Mouse (Mus musculus) myocyte (in vitro differentiated cells): Measurements from ENCODE around the gene Peli2. TPM values are rescaled to one million over a fixed set of nuclear protein-coding genes. Genes with fewer than 3 reads are reported as not detected.
"Not testable (repeated sequence)": the region's sequence is repeated elsewhere in the genome, so short reads cannot be mapped to it uniquely, and the experiment has no call there.

Experiments used
- H3K27me3 ChIP-seq: one replicate; pipeline ENCODE4 v1.6.1; 2011; ENCODE audit not compliant: control insufficient read depth, insufficient read depth, insufficient read length
- H3K36me3 ChIP-seq: one replicate; pipeline ENCODE4 v1.6.1; 2011; ENCODE audit not compliant: control insufficient read depth, insufficient read depth
- H3K4me2 ChIP-seq: one replicate; pipeline ENCODE4 v1.6.1; 2011; ENCODE audit warnings: low read depth, control low read depth
- H3K4me3 ChIP-seq: one replicate; pipeline ENCODE4 v1.5.1; 2011; ENCODE audit warnings: mild to moderate bottlenecking, control low read depth, moderate library complexity
- H3K79me2 ChIP-seq: one replicate; pipeline ENCODE4 v1.6.1; 2011; ENCODE audit not compliant: control insufficient read depth, insufficient read depth
- H3ac ChIP-seq: one replicate; pipeline ENCODE4 v1.6.1; 2011; ENCODE audit not compliant: control insufficient read depth, insufficient read length
- CEBPB ChIP-seq: IDR thresholded peaks from 2 replicates; pipeline ENCODE4 v1.6.1; 2011; ENCODE audit warnings: mild to moderate bottlenecking, moderate library complexity; ENCODE audit not compliant: poor library complexity, insufficient read depth, severe bottlenecking
- E2F4 ChIP-seq: IDR thresholded peaks from one replicate; pipeline ENCODE4 v1.6.1; 2011; ENCODE audit warnings: mild to moderate bottlenecking, control low read depth, moderate library complexity; ENCODE audit not compliant: insufficient read depth
- MAX ChIP-seq: IDR thresholded peaks from one replicate; pipeline ENCODE4 v1.6.1; 2011; ENCODE audit warnings: low read depth, mild to moderate bottlenecking, control low read depth
- MYOD1 ChIP-seq, 3 experiments: IDR thresholded peaks; one replicate each; pipeline ENCODE4 v1.6.1; 2011; ENCODE audit warnings: control low read depth in 2 of 3, low read depth in 2 of 3, mild to moderate bottlenecking in 2 of 3, moderate library complexity in 1 of 3; ENCODE audit not compliant: insufficient read length in 2 of 3, control insufficient read depth in 1 of 3
- MYOG ChIP-seq, 3 experiments: IDR thresholded peaks; one replicate each; pipeline ENCODE4 v1.6.1; 2011; ENCODE audit warnings: control low read depth in 2 of 3, low read depth in 2 of 3, mild to moderate bottlenecking in 2 of 3; ENCODE audit not compliant: insufficient read length in 2 of 3, control insufficient read depth in 1 of 3, insufficient read depth in 1 of 3
- POLR2A ChIP-seq: IDR thresholded peaks from one replicate; pipeline ENCODE4 v1.6.1; 2011; ENCODE audit warnings: low read depth, mild to moderate bottlenecking, control low read depth, moderate library complexity; ENCODE audit not compliant: insufficient read length
- POLR2AphosphoS2 ChIP-seq: IDR thresholded peaks from one replicate; pipeline ENCODE4 v1.6.1; 2011; ENCODE audit warnings: low read depth, control low read depth; ENCODE audit not compliant: insufficient read length
- REST ChIP-seq: IDR thresholded peaks from one replicate; pipeline ENCODE4 v1.6.1; 2011; ENCODE audit warnings: mild to moderate bottlenecking, control low read depth, moderate library complexity; ENCODE audit not compliant: insufficient read depth, insufficient read length
- SRF ChIP-seq: IDR thresholded peaks from one replicate; pipeline ENCODE4 v1.6.1; 2011; ENCODE audit warnings: low read depth; ENCODE audit not compliant: control insufficient read depth, insufficient read length
- TCF12 ChIP-seq: IDR thresholded peaks from one replicate; pipeline ENCODE4 v1.6.1; 2011; ENCODE audit warnings: mild to moderate bottlenecking, control low read depth; ENCODE audit not compliant: poor library complexity, insufficient read depth, severe bottlenecking
- TCF3 ChIP-seq: IDR thresholded peaks from one replicate; pipeline ENCODE4 v1.6.1; 2011; ENCODE audit warnings: low read depth, control low read depth; ENCODE audit not compliant: insufficient read length
- USF1 ChIP-seq: IDR thresholded peaks from one replicate; pipeline ENCODE4 v1.6.1; 2011; ENCODE audit warnings: low read depth, mild to moderate bottlenecking, control low read depth, moderate library complexity
- polyA plus RNA-seq: library from polyadenylated mRNA; unstranded; fragments of >200 nt; fragmentation: generic; extraction: Trizol; gene quantifications from one replicate; pipeline ENCODE4 v1.2.1, GENCODE M21; 2012; ENCODE audit warnings: missing spikeins

Peli2 gene
- polyA plus RNA-seq, result 15.8 TPM

DNA sequence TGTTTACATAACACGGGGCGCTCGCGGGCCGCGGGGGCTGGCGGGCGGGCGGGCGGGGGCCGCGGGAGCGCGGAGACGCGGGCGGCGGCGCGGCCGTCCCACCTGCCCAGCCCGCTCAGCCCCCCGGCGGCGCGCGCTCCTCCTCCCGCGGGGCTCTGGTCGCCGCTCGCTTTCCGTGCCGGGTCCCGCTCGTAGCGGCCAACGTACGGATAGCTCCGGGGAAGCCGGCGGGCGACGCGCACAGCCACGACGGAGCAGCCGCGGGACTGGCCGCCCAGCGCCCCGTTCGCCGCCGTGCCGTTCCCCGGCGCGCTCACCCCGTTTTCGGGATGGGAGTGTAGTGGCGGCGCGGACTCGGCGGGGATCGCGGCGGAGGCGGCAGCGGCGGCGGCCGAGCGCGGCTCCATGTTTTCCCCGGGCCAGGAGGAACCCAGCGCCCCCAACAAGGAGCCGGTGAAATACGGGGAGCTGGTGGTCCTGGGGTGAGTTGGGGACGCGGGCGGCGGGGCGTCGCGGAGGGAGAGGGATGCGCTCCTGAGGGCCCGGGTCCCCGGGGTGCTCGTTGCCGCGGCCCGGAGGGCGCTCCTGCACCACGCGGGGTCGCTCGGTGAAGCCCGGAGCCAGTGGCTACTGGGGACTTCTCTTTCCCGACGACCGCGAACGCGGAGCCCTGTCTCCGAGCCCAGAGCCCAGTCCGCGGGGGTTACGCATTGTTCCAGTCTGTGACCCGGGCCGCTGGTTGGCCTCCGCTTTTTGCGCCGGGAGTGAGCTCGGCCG lies at the start of gene Peli2:
Gene Peli2, plus strand, starts transcription at position 72 of the 777 bp plus-strand sequence.
- H3K27me3 ChIP-seq, result no peaks in the 10 kb centered on the region
- no peaks in the 10 kb centered on the region for H3K79me2 ChIP-seq
- TF ChIP-seq TCF12 (no peak), CEBPB (no peak), POLR2AphosphoS2 (no peak), MAX (no peak), REST (no peak), E2F4 (no peak), TCF3 (no peak), MYOG (IDR thresholded peaks at IDR 0.05; ENCODE audit: control insufficient read depth in 1 of 3, insufficient read depth in 1 of 3, insufficient read length in 2 of 3, low read depth in 2 of 3) (peak in 2 of 3 experiments; percentile 2 to 12), POLR2A (peak; percentile 62), MYOD1 (IDR thresholded peaks at IDR 0.05; ENCODE audit: control insufficient read depth in 1 of 3, insufficient read length in 2 of 3, low read depth in 2 of 3) (peak in 2 of 3 experiments; percentile 3 to 48), USF1 (no peak), SRF (no peak)
- H3K4me2 ChIP-seq, result peak within 1 kb of the TSS; percentile 80
- H3K36me3 ChIP-seq, result no peaks in the 10 kb centered on the region
- peak within 1 kb of the TSS; percentile 37 for H3K4me3 ChIP-seq
- H3ac ChIP-seq, result peak within 1 kb of the TSS; percentile 93

GRCm38 (mm10) chr14:48072104-48072503 lies 48.5 kb upstream of the Peli2 start:
- Histone ChIP-seq H3K27me3 (no peaks in the 10 kb centered on the region), H3K79me2 (no peaks in the 10 kb centered on the region), H3K4me2 (no peak overlapping the region), H3K4me3 (no peak overlapping the region), H3K36me3 (no peaks in the 10 kb centered on the region), H3ac (no peak overlapping the region)
- TF ChIP-seq E2F4, result no peak
- TF ChIP-seq MYOG (IDR thresholded peaks at IDR 0.05; ENCODE audit: control insufficient read depth in 1 of 3, insufficient read depth in 1 of 3, insufficient read length in 2 of 3, low read depth in 2 of 3), result no peak
- TF ChIP-seq TCF12, result no peak
- no peak for TF ChIP-seq POLR2A
- TF ChIP-seq TCF3, result no peak
- no peak for TF ChIP-seq USF1
- no peak for TF ChIP-seq CEBPB

DNA sequence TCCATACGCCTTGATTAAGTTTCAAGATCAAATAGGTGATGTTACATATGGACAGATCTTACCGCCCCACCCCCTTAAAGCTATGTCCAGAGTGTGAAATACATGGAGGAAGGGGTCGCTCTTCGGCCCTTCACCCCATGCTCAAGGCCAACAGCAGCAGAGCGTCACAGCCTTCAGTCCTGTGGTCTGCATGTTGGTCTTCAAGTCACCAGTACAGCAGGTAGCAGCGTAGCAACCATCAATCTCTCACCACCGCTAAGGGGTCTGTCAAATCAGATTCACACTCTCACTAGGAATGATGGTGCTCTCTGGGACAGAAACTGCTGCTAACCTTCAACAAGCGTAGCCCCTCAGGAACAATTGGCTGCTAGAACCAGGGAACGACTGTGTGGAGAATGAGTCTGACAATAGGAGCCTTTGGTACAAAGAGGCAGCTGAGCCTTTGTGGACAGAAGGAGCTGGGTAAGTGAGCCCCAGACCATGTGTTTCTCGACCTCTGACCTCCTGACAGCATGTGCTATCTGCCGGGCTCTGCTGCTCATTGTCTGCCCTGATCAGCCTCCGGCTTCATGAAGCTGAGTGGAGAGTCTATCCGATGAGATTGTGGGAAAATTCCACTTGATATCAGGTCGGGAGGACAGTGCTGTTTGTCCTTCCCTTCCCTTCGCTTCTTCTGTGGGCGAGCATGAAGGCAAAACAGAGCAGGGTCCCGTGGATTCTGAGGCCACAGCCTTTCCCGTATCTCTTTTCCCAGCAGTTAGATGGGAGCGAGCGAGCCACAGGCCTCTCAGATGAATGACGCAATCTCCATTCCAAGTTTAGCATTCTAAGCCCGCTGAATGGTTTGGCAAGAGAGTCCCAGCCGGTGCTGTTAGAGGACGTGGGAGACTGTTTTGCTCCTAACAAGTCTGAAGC lies 47.1 kb upstream of the Peli2 start:
- Histone ChIP-seq H3K4me3 (no peak overlapping the region), H3K79me2 (no peaks in the 10 kb centered on the region), H3K27me3 (no peaks in the 10 kb centered on the region), H3ac (no peak overlapping the region), H3K36me3 (no peaks in the 10 kb centered on the region), H3K4me2 (no peak overlapping the region)
- TF ChIP-seq SRF, result no peak
- TF ChIP-seq MYOD1 (IDR thresholded peaks at IDR 0.05; ENCODE audit: control insufficient read depth in 1 of 3, insufficient read length in 2 of 3, low read depth in 2 of 3), result peak in 1 of 3 experiments; percentile 27
- TF ChIP-seq USF1, result no peak
- TF ChIP-seq MYOG (IDR thresholded peaks at IDR 0.05; ENCODE audit: control insufficient read depth in 1 of 3, insufficient read depth in 1 of 3, insufficient read length in 2 of 3, low read depth in 2 of 3), result peak in 1 of 3 experiments; percentile 58
- peak; percentile 89 for TF ChIP-seq CEBPB
- TF ChIP-seq REST, result no peak
- no peak for TF ChIP-seq E2F4

DNA sequence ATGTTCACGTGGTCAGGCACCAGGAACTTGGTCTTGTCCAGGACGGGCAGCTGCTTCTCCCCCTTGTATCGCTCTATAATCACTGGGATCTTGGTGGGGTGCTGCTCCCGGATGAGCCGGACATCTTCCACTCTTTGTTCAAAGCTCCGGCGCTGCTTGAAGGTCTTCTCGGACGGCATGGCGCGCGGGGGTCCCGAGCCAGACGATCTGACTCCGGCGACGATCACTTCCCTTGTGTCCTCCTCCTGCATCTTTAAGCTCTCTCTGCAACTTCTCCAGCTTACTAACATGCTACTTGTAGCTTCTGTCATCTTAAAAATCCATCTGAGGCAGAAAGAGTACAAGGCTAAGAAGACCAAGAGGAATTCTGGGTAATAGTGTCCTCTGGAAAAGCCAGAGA lies 41.0 kb upstream of the Peli2 start:
- H3ac ChIP-seq, H3K79me2 ChIP-seq, H3K27me3 ChIP-seq, H3K36me3 ChIP-seq, H3K4me2 ChIP-seq, H3K4me3 ChIP-seq: not testable (repeated sequence)
